Mouse (Mus musculus): ENCODE measurements at regions not wholly inside any gene's neighbourhood (a gene's known extent, or its start where the extent isn't known, plus 50 kb on each side); places are given as distances from the start of the nearest gene placed in this dataset.
A peak's percentile ranks its signal among the peaks of the same experiment; 100 is the strongest.

DNA sequence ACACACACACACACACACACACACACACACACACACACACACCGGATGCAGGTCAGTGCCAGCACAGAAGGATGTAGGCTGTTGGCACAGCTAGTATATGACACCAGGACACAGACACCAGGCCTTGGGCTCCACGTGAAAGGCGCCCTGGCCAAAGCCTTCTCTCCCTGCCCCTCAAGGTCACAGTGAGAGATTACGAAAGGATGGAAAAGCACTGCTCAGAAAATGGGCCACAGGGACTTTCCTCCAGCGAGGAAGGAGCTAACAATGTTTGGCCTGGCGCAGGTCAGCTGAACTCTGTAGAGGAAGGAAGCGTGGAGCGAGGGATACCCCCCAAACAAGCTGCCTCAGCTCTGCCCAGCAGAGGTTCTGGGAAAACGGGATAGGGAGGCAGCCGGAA lies 161.0 kb downstream of the Ly86 start:
- ATAC-seq: no peak
- peak overlapping the region; percentile 23; the same call in 1 of the 2 replicates for H3K27ac ChIP-seq
- no peak overlapping the region for H3K9ac ChIP-seq
- H3K27me3 ChIP-seq (replicated peaks): peaks cover 7% of the 10 kb centered on the region
- no peaks in the 10 kb centered on the region for H3K9me3 ChIP-seq (replicated peaks)
- no peak overlapping the region for H3K4me3 ChIP-seq
- peaks cover 59% of the 10 kb centered on the region for H3K4me1 ChIP-seq
- 61% methylated on average over 10 of the region's 10 CpGs for WGBS (ENCODE audit: insufficient replicate concordance)
- no peaks in the 10 kb centered on the region for H3K36me3 ChIP-seq
- H3K4me2 ChIP-seq: no peak overlapping the region

DNA sequence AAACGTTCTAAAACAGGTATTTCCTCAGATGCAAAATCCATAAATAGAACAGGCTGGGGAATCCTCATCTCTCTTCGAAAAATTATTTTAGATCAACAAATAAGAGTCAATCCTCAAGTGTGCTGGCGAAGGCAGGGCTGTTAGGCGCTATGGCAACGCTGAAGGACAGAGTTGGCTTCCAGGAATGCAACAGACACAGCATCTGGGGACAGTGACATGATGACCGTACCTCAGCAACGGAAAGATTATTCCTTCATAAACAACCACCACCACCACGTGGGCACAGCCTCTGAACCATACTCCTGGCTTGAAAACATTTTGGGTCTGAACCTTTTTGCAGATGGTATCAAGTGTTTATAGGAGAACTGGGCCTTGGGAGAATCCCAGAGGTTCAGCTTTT lies 161.7 kb downstream of the Ly86 start:
- Histone ChIP-seq H3K9me3 (replicated peaks) (no peaks in the 10 kb centered on the region), H3K4me1 (peaks cover 59% of the 10 kb centered on the region), H3K27me3 (replicated peaks) (peaks cover 2% of the 10 kb centered on the region), H3K4me2 (no peak overlapping the region), H3K9ac (no peak overlapping the region), H3K27ac (no peak overlapping the region; the same call in 1 of the 2 replicates), H3K36me3 (no peaks in the 10 kb centered on the region), H3K4me3 (no peak overlapping the region)
- WGBS (ENCODE audit: insufficient replicate concordance): 70% methylated on average over 8 of the region's 8 CpGs
- no peak for ATAC-seq

DNA sequence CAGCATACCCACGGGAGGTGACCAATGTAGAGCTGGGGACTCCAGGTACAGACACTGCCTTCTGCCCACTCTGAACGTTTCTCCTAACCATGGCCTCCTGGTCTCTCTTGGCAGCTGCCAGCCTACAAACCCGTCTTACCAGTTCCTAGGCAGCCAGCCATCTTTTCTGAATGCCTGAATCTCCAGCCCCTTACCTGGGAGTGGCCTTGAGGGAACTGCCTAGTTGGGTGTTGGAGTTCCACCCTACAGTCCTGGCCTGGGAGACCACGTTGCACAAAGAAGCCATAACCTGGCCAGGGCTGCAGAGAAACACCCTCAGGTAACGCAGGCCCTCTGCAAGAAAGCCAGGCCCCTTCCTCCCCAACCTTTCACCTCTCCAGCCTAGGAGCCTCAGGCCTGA lies 162.1 kb downstream of the Ly86 start:
- H3K9me3 ChIP-seq (replicated peaks): no peaks in the 10 kb centered on the region
- H3K27me3 ChIP-seq (replicated peaks): no peaks in the 10 kb centered on the region; the same call in 1 of the 2 replicates
- H3K4me2 ChIP-seq: no peak overlapping the region
- no peaks in the 10 kb centered on the region for H3K36me3 ChIP-seq
- H3K27ac ChIP-seq: no peak overlapping the region; the same call in 1 of the 2 replicates
- H3K9ac ChIP-seq: no peak overlapping the region
- no peak overlapping the region for H3K4me3 ChIP-seq
- 57% methylated on average over 5 of the region's 5 CpGs for WGBS (ENCODE audit: insufficient replicate concordance)
- peaks cover 59% of the 10 kb centered on the region for H3K4me1 ChIP-seq
- ATAC-seq: no peak

DNA sequence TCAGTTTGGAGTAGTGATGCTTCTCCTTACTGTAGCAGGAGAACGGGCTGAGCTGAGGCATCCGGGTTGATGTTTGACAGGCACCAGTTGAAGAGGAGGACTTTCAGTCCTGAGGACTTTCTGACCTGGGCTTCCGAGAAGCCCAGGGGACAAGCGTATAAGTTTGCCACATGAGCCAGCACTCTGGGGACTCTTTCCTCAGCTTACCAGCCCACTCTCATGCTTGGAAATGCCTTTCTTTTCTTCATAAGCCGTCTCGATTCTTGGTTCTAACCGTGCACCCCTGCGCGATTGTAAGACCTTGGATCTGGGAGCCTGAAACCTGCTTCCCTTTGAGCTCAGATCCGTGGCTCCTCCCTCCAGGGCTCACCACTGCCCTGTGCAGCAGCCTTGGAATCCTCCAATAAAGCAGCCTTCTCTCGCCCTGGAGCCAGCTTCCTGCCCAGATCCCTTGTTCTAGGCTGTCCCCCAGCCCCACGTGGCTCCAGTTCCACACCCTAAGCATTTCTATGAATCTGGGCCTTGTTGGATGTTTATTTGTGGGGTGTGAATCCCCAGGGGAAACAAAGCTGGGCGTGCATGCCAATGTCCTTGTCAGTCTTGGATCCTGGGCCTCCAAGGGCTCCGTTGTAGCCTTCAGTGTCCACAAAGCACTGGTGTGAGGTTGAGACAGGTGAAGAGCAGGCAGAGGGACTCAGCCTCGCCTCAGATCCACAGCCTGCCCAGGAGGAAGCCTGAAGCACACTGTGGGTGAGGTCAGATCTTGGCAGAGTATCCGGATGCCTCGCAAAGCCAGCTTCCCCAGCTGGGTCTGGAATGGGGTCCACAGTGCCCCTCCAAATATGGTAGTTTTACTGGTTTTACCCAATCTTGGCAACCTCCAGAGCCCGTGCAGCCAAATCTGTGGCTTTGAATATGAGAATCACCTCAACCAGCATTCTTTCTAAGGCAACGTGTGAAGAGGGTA lies 163.7 kb downstream of the Ly86 start:
- Histone ChIP-seq H3K4me3 (peak overlapping the region; percentile 0; the same call in 1 of the 2 replicates), H3K9ac (no peak overlapping the region), H3K27me3 (replicated peaks) (peaks cover 2% of the 10 kb centered on the region; the same call in 1 of the 2 replicates), H3K36me3 (no peaks in the 10 kb centered on the region), H3K4me2 (peak overlapping the region; percentile 57), H3K4me1 (peaks cover 61% of the 10 kb centered on the region), H3K27ac (peak overlapping the region; percentile 72), H3K9me3 (replicated peaks) (no peaks in the 10 kb centered on the region)
- 20% methylated on average over 19 of the region's 19 CpGs for WGBS (ENCODE audit: insufficient replicate concordance)
- peak; percentile 14; the same call in 1 of the 2 replicates for ATAC-seq

DNA sequence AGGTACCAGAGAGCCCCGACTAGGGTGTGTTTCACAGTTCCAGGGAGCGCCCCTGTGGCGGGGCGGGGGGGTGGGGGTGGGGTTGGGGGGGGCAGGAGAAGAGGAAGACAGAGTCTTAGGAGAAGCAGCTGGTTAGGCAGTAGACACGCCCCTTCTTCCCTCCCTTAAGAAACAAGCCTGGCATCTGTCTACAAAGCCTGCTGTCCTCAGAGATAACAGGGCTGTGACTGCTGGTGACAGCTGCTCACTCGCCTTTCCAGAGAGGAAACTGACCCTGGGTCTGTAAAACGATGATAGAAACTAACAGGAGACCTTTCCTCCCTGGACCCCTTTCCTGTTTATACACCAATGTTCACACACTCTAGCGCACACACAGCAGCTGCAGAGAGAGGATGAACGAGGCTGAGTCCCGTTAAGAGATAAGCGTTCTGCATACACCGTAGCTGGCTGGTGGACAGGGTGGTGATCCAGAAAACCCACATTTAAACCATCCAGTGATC lies 164.4 kb downstream of the Ly86 start:
- Histone ChIP-seq H3K27ac (peak overlapping the region; percentile 72; the same call in 1 of the 2 replicates), H3K4me1 (peaks cover 63% of the 10 kb centered on the region), H3K27me3 (replicated peaks) (peaks cover 6% of the 10 kb centered on the region; the same call in 1 of the 2 replicates), H3K4me3 (peak overlapping the region; percentile 0; the same call in 1 of the 2 replicates), H3K9me3 (replicated peaks) (no peaks in the 10 kb centered on the region), H3K36me3 (no peaks in the 10 kb centered on the region), H3K9ac (0 out of 2 replicates have a peak overlapping the region, but pooled peaks have one; percentile 9), H3K4me2 (peak overlapping the region; percentile 57)
- under 1% methylated on average over 12 of the region's 12 CpGs for WGBS (ENCODE audit: insufficient replicate concordance)
- peak; percentile 86 for ATAC-seq

GRCm38 (mm10) chr13:37510511-37510910 lies 165.5 kb downstream of the Ly86 start:
- H3K27ac ChIP-seq: peak overlapping the region; percentile 71; the same call in 1 of the 2 replicates
- no peaks in the 10 kb centered on the region for H3K9me3 ChIP-seq (replicated peaks)
- WGBS (ENCODE audit: insufficient replicate concordance): 49% methylated on average over 6 of the region's 6 CpGs
- H3K4me1 ChIP-seq: peaks cover 64% of the 10 kb centered on the region
- peaks cover 6% of the 10 kb centered on the region; the same call in 1 of the 2 replicates for H3K27me3 ChIP-seq (replicated peaks)
- H3K4me3 ChIP-seq: no peak overlapping the region
- no peak overlapping the region for H3K9ac ChIP-seq
- no peak for ATAC-seq
- H3K36me3 ChIP-seq: no peaks in the 10 kb centered on the region
- no peak overlapping the region for H3K4me2 ChIP-seq

DNA sequence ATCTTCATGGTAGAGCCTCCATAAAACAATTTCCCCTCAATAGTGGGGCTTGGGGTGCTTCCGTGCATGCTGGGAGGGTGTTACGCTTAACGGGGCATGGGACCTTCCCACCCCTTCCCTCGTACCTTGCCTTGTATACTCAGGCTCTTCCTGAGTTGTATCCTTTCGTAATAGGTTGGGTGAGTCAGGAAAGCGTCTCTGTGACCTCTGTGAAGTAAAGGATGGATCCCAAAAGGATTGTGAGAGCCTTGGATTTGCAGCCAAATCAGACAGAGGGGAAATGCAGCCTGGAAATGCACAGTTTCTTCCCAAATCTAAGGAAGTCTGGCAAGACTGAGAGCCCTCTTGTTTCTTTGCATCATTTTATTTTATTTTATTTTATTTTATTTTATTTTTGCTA lies 166.0 kb downstream of the Ly86 start:
- no peak for ATAC-seq
- no peak overlapping the region for H3K9ac ChIP-seq
- H3K4me3 ChIP-seq: no peak overlapping the region
- H3K27me3 ChIP-seq (replicated peaks): peaks cover 6% of the 10 kb centered on the region; the same call in 1 of the 2 replicates
- no peaks in the 10 kb centered on the region for H3K9me3 ChIP-seq (replicated peaks)
- H3K36me3 ChIP-seq: no peaks in the 10 kb centered on the region
- H3K4me1 ChIP-seq: peaks cover 59% of the 10 kb centered on the region
- no peak overlapping the region for H3K4me2 ChIP-seq
- H3K27ac ChIP-seq: no peak overlapping the region
- 64% methylated on average over 6 of the region's 6 CpGs for WGBS (ENCODE audit: insufficient replicate concordance)

DNA sequence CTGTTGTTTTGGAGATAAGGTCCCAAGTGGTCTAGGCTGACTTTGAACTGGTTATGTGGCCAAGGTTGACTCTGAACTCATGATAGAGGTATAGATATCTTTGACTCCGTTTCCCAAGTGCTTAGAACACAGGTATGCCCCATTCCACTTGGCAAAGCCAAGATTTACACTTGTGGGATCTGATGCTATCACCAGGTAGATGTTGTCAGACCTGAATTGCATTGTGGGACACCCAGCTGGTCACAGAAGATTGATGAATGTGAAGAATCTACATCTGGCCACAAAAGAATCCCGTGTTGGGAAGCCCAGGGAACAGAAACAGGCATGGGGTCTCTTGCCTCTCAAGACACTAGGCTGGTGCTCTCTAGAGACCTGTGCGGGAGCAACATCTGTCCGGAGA lies 166.4 kb downstream of the Ly86 start:
- H3K27ac ChIP-seq: no peak overlapping the region
- WGBS (ENCODE audit: insufficient replicate concordance): 61% methylated on average over 4 of the region's 4 CpGs
- peaks cover 6% of the 10 kb centered on the region; the same call in 1 of the 2 replicates for H3K27me3 ChIP-seq (replicated peaks)
- H3K4me3 ChIP-seq: no peak overlapping the region
- peaks cover 55% of the 10 kb centered on the region for H3K4me1 ChIP-seq
- H3K9ac ChIP-seq: no peak overlapping the region
- H3K36me3 ChIP-seq: no peaks in the 10 kb centered on the region
- ATAC-seq: no peak
- H3K9me3 ChIP-seq (replicated peaks): no peaks in the 10 kb centered on the region
- no peak overlapping the region for H3K4me2 ChIP-seq

DNA sequence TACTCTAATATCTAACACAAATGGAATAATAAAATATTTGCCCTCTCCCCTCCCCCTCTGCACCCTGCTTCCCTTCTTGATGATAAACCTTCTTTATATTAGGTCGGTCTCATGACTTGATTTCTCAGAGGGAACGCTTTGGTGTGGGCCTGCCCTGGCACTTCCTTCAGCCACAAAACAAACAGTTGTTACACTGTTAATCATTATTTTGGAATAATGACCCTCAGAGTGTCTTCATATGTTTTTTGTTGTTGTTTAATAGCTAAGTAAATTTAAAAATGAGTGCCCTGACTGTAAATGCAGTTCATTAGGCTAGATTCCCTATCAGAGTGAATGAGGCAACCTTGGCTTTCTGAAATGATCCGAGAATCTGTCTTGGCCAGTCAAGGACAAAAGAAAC lies 167.8 kb downstream of the Ly86 start:
- no peaks in the 10 kb centered on the region for H3K9me3 ChIP-seq (replicated peaks)
- no peak overlapping the region for H3K4me2 ChIP-seq
- 57% methylated on average over 3 of the region's 3 CpGs for WGBS (ENCODE audit: insufficient replicate concordance)
- no peak overlapping the region for H3K4me3 ChIP-seq
- no peaks in the 10 kb centered on the region for H3K36me3 ChIP-seq
- no peak overlapping the region for H3K27ac ChIP-seq
- ATAC-seq: no peak
- peaks cover 6% of the 10 kb centered on the region for H3K27me3 ChIP-seq (replicated peaks)
- no peak overlapping the region for H3K9ac ChIP-seq
- peaks cover 45% of the 10 kb centered on the region for H3K4me1 ChIP-seq

DNA sequence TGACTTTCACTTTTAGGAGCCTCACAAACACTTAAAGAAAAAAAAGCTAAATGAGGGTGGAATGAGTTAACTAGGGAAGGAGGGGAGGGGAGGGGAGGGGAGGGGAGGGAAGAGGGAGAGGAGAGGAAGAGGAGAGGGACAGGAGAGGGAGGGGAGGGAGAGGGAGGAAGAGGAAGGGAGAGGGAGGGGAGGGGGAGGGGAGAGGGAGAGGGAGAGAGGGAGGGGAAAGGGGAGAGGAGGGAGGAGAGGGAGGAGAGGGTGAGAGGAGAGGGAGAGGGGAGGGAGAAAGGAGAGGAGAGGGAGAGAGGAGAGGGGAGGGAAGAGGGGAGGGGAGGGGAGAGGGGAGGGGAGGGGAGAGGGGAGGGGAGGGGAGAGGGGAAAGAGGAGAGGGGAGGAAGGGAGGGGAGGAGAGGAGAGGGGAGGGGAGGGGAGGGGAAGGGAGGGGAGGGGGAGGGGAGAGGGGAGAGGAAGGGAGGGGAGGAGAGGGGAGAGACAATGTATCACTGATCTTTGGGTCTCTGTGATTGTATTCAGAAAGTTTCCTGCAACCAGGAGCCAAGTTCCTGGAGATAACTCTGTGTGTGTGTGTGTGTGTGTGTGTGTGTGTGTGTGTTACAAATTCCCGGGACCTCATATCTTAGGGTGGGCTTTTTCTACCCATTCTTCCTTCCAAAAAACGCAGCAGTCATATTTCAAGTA lies 168.3 kb downstream of the Ly86 start:
- no peak for ATAC-seq
- H3K27me3 ChIP-seq (replicated peaks): peaks cover 6% of the 10 kb centered on the region
- H3K36me3 ChIP-seq: no peaks in the 10 kb centered on the region
- WGBS (ENCODE audit: insufficient replicate concordance): 29% methylated on average over 2 of the region's 2 CpGs
- no peaks in the 10 kb centered on the region for H3K9me3 ChIP-seq (replicated peaks)
- H3K4me3 ChIP-seq: no peak overlapping the region
- no peak overlapping the region for H3K9ac ChIP-seq
- H3K4me2 ChIP-seq: peak overlapping the region; percentile 44; the same call in 1 of the 2 replicates
- peaks cover 40% of the 10 kb centered on the region for H3K4me1 ChIP-seq
- peak overlapping the region; percentile 67 for H3K27ac ChIP-seq

DNA sequence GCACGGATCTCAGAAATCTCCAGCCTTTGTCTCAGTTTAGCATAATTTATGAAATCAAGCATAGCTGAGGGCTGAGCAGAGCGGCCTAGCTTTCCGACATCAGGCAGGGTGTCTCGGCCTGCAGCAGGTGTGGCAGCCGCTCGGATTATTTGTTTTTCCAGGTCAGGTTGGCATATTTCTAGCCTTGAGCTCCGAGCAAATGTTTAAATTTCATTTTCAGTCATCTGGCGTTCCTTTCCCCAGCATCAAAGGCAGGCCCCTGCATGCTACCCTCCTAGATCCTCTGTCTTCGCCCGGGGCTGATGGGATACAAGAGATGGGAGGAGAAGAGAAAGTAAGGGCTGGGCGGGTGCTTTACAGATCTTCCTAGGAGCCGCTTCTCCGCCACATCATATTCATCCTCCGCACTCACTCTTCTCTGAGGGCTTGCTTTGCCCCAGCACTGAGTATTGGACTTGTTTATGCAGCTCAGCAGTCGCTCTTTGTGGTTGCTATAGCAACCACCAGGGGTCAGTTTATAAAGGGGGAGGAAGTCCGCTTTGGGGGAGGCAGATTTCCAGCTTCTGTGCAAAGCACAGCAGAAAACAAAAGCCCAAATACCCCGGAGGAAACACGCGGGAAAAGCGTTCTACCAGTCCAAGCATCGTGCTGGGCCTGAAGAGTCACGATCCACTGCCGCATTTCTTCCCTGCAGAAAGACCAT lies 169.0 kb downstream of the Ly86 start:
- Histone ChIP-seq H3K4me2 (peak overlapping the region; percentile 44), H3K9me3 (replicated peaks) (no peaks in the 10 kb centered on the region), H3K4me1 (peaks cover 33% of the 10 kb centered on the region), H3K4me3 (no peak overlapping the region), H3K9ac (no peak overlapping the region), H3K27ac (peak overlapping the region; percentile 67), H3K27me3 (replicated peaks) (peaks cover 6% of the 10 kb centered on the region), H3K36me3 (no peaks in the 10 kb centered on the region)
- ATAC-seq: no peak
- 30% methylated on average over 23 of the region's 23 CpGs for WGBS (ENCODE audit: insufficient replicate concordance)
